Mouse (Mus musculus) CH12.LX (cell line): ENCODE measurements around the gene Syne3. TPM values are rescaled to one million over a fixed set of nuclear protein-coding genes. Genes with fewer than 3 reads are reported as not detected.

ENCODE experiments used
- DNase-seq: peaks from one replicate; pipeline ENCODE4 v3.0.0-alpha.2; 2013; ENCODE audit errors: extremely low read depth
- H3K27ac ChIP-seq: 2 replicates; pipeline ENCODE4 v1.5.1; 2012; ENCODE audit warnings: low read depth, mild to moderate bottlenecking, control low read depth, moderate library complexity; ENCODE audit not compliant: insufficient read depth
- H3K27me3 ChIP-seq: replicated peaks from 2 replicates; pipeline ENCODE3; 2012; ENCODE audit warnings: inconsistent platforms
- H3K36me3 ChIP-seq, 2 experiments: replicated peaks in 1 of 2; 2 replicates each; pipeline versions ENCODE3 to v1.6.1; 2012; ENCODE audit warnings: inconsistent platforms in 1 of 2, low read length in 1 of 2, mild to moderate bottlenecking in 1 of 2, mixed read lengths in 1 of 2, moderate library complexity in 1 of 2; ENCODE audit not compliant: control insufficient read depth in 1 of 2, insufficient read depth in 1 of 2
- H3K4me1 ChIP-seq, 2 experiments: 2 replicates each; pipeline ENCODE4 v1.6.1; 2012; ENCODE audit warnings: inconsistent platforms in 1 of 2, moderate library complexity in 1 of 2; ENCODE audit not compliant: insufficient read depth in 2 of 2, control insufficient read depth in 1 of 2
- H3K4me2 ChIP-seq: 2 replicates; pipeline ENCODE4 v1.6.1; 2012; ENCODE audit warnings: low read depth, mild to moderate bottlenecking, control low read depth; ENCODE audit not compliant: poor library complexity, insufficient read depth, severe bottlenecking
- H3K4me3 ChIP-seq, 3 experiments: fragments of 150-350 bp in 1 of 3; sonication (generic) in 1 of 3; replicated peaks in 1 of 3; 2 replicates each; pipeline versions ENCODE3 to v1.5.1; 2011 to 2012; ENCODE audit warnings: low read depth in 2 of 3, low read length in 2 of 3, mild to moderate bottlenecking in 2 of 3, moderate library complexity in 2 of 3, control low read depth in 1 of 3, improper control_type of control experiment in 1 of 3, inconsistent platforms in 1 of 3, mixed read lengths in 1 of 3; ENCODE audit not compliant: poor library complexity in 1 of 3
- H3K79me2 ChIP-seq: replicated peaks from 2 replicates; pipeline ENCODE4 v1.6.1; 2012; ENCODE audit warnings: mild to moderate bottlenecking, moderate library complexity; ENCODE audit not compliant: control insufficient read depth, poor library complexity, insufficient read depth, severe bottlenecking; ENCODE audit errors: extremely low read depth
- H3K9ac ChIP-seq: 2 replicates; pipeline ENCODE4 v1.6.1; 2012; ENCODE audit warnings: low read depth, mild to moderate bottlenecking, control low read depth, moderate library complexity; ENCODE audit not compliant: insufficient read depth
- H3K9me3 ChIP-seq: replicated peaks from 2 replicates; pipeline ENCODE3; 2012; ENCODE audit warnings: low read length, inconsistent platforms, mixed read lengths
- BHLHE40 ChIP-seq: IDR thresholded peaks from 2 replicates; pipeline ENCODE4 v1.6.1; 2011; ENCODE audit warnings: mild to moderate bottlenecking, low read depth, low read length, improper control_type of control experiment
- CHD1 ChIP-seq: IDR thresholded peaks from 2 replicates; pipeline ENCODE4 v1.6.1; 2012; ENCODE audit warnings: low read depth, low read length, improper control_type of control experiment, inconsistent platforms
- CHD2 ChIP-seq: IDR thresholded peaks from 2 replicates; pipeline ENCODE4 v1.6.1; 2011; ENCODE audit warnings: low read length, improper control_type of control experiment
- CTCF ChIP-seq, 2 experiments: IDR thresholded peaks in 1 of 2; conservative IDR thresholded peaks in 1 of 2; 2 replicates each; pipeline ENCODE4 v1.5.1; 2011 to 2012; ENCODE audit warnings: low read depth in 2 of 2, low read length in 2 of 2, improper control_type of control experiment in 1 of 2, inconsistent platforms in 1 of 2, mild to moderate bottlenecking in 1 of 2, moderate library complexity in 1 of 2
- E2F4 ChIP-seq: IDR thresholded peaks from 2 replicates; pipeline ENCODE4 v1.6.1; 2011; ENCODE audit warnings: low read depth, low read length, improper control_type of control experiment; ENCODE audit not compliant: insufficient replicate concordance
- ELF1 ChIP-seq: IDR thresholded peaks from 2 replicates; pipeline ENCODE4 v1.6.1; 2014; ENCODE audit warnings: low read depth, mild to moderate bottlenecking, inconsistent platforms, low read length, improper control_type of control experiment
- EP300 ChIP-seq: IDR thresholded peaks from 2 replicates; pipeline ENCODE4 v1.6.1; 2011; ENCODE audit warnings: low read length, improper control_type of control experiment
- ETS1 ChIP-seq: conservative IDR thresholded peaks from 2 replicates; pipeline ENCODE4 v1.6.1; 2012; ENCODE audit warnings: low read depth, mild to moderate bottlenecking, inconsistent platforms, low read length, improper control_type of control experiment, moderate library complexity
- GABPA ChIP-seq: IDR thresholded peaks from 2 replicates; pipeline ENCODE4 v1.6.1; 2012; ENCODE audit warnings: low read depth, low read length, improper control_type of control experiment, inconsistent platforms; ENCODE audit not compliant: insufficient replicate concordance
- HCFC1 ChIP-seq: IDR thresholded peaks from 2 replicates; pipeline ENCODE4 v1.6.1; 2012; ENCODE audit warnings: low read depth, mild to moderate bottlenecking, inconsistent platforms, low read length, improper control_type of control experiment
- IRF4 ChIP-seq: IDR thresholded peaks from 2 replicates; pipeline ENCODE4 v1.6.1; 2014; ENCODE audit warnings: low read depth, mild to moderate bottlenecking, inconsistent platforms, low read length, improper control_type of control experiment
- JUN ChIP-seq: IDR thresholded peaks from 2 replicates; pipeline ENCODE4 v1.6.1; 2011; ENCODE audit warnings: low read depth, mild to moderate bottlenecking, low read length, improper control_type of control experiment, moderate library complexity; ENCODE audit not compliant: insufficient read depth
- JUND ChIP-seq: conservative IDR thresholded peaks from 2 replicates; pipeline ENCODE4 v1.6.1; 2011; ENCODE audit warnings: low read depth, low read length, improper control_type of control experiment
- KAT2A ChIP-seq: IDR thresholded peaks from 2 replicates; pipeline ENCODE4 v1.6.1; 2012; ENCODE audit warnings: low read length, improper control_type of control experiment, inconsistent platforms; ENCODE audit not compliant: insufficient replicate concordance
- MAFK ChIP-seq: IDR thresholded peaks from 2 replicates; pipeline ENCODE4 v1.6.1; 2011; ENCODE audit warnings: low read length, improper control_type of control experiment; ENCODE audit not compliant: insufficient replicate concordance
- MAX ChIP-seq: IDR thresholded peaks from 2 replicates; pipeline ENCODE4 v1.6.1; 2011; ENCODE audit warnings: low read length, improper control_type of control experiment
- MAZ ChIP-seq: IDR thresholded peaks from 2 replicates; pipeline ENCODE4 v1.6.1; 2012; ENCODE audit warnings: low read depth, mild to moderate bottlenecking, inconsistent platforms, low read length, improper control_type of control experiment, moderate library complexity
- MEF2A ChIP-seq: IDR thresholded peaks from 2 replicates; pipeline ENCODE4 v1.6.1; 2014; ENCODE audit warnings: low read depth, mild to moderate bottlenecking, inconsistent platforms, low read length, improper control_type of control experiment, borderline replicate concordance
- MXI1 ChIP-seq: IDR thresholded peaks from 2 replicates; pipeline ENCODE4 v1.6.1; 2011; ENCODE audit warnings: mild to moderate bottlenecking, low read depth, low read length, improper control_type of control experiment
- MYC ChIP-seq: IDR thresholded peaks from 2 replicates; pipeline ENCODE4 v1.6.1; 2011; ENCODE audit warnings: low read depth, mild to moderate bottlenecking, improper control_type of control experiment, low read length
- NELFE ChIP-seq: IDR thresholded peaks from 2 replicates; pipeline ENCODE4 v1.6.1; 2011; ENCODE audit warnings: low read depth, low read length, improper control_type of control experiment
- NRF1 ChIP-seq: IDR thresholded peaks from 2 replicates; pipeline ENCODE4 v1.6.1; 2014; ENCODE audit warnings: low read depth, mild to moderate bottlenecking, inconsistent platforms, low read length, improper control_type of control experiment, moderate library complexity
- PAX5 ChIP-seq: IDR thresholded peaks from 2 replicates; pipeline ENCODE4 v1.6.1; 2012; ENCODE audit warnings: low read length, inconsistent platforms, mixed read lengths
- POLR2A ChIP-seq: IDR thresholded peaks from 2 replicates; pipeline ENCODE4 v1.6.1; 2011; ENCODE audit warnings: low read depth, mild to moderate bottlenecking, improper control_type of control experiment, low read length
- POLR2AphosphoS2 ChIP-seq: IDR thresholded peaks from 2 replicates; pipeline ENCODE4 v1.6.1; 2011; ENCODE audit warnings: low read depth, low read length, improper control_type of control experiment
- RAD21 ChIP-seq: IDR thresholded peaks from 2 replicates; pipeline ENCODE4 v1.6.1; 2011; ENCODE audit warnings: low read depth, mild to moderate bottlenecking, low read length, improper control_type of control experiment, moderate library complexity
- RCOR1 ChIP-seq: conservative IDR thresholded peaks from 2 replicates; pipeline ENCODE4 v1.6.1; 2012; ENCODE audit warnings: low read depth, mild to moderate bottlenecking, inconsistent platforms, low read length, improper control_type of control experiment
- SIN3A ChIP-seq: IDR thresholded peaks from 2 replicates; pipeline ENCODE4 v1.6.1; 2012; ENCODE audit warnings: low read length, improper control_type of control experiment, inconsistent platforms
- SMC3 ChIP-seq: IDR thresholded peaks from 2 replicates; pipeline ENCODE4 v1.6.1; 2011; ENCODE audit warnings: low read depth, low read length, improper control_type of control experiment
- TBP ChIP-seq: conservative IDR thresholded peaks from 2 replicates; pipeline ENCODE4 v1.6.1; 2011; ENCODE audit warnings: low read depth, low read length, improper control_type of control experiment
- TCF12 ChIP-seq: IDR thresholded peaks from 2 replicates; pipeline ENCODE4 v1.6.1; 2014; ENCODE audit warnings: low read depth, mild to moderate bottlenecking, inconsistent platforms, low read length, improper control_type of control experiment
- UBTF ChIP-seq: IDR thresholded peaks from 2 replicates; pipeline ENCODE4 v1.6.1; 2012; ENCODE audit warnings: low read depth, mild to moderate bottlenecking, inconsistent platforms, low read length, improper control_type of control experiment, moderate library complexity
- USF1 ChIP-seq: IDR thresholded peaks from 2 replicates; pipeline ENCODE4 v1.6.1; 2014; ENCODE audit warnings: low read depth, mild to moderate bottlenecking, inconsistent platforms, low read length, improper control_type of control experiment
- USF2 ChIP-seq: conservative IDR thresholded peaks from 2 replicates; pipeline ENCODE4 v1.6.1; 2011; ENCODE audit warnings: low read depth, low read length, improper control_type of control experiment
- ZC3H11A ChIP-seq: IDR thresholded peaks from 2 replicates; pipeline ENCODE4 v1.6.1; 2012; ENCODE audit warnings: low read depth, mild to moderate bottlenecking, inconsistent platforms, low read length, improper control_type of control experiment
- ZKSCAN1 ChIP-seq: IDR thresholded peaks from 2 replicates; pipeline ENCODE4 v1.6.1; 2012; ENCODE audit warnings: low read depth, inconsistent platforms, low read length, improper control_type of control experiment, borderline replicate concordance
- ZMIZ1 ChIP-seq: IDR thresholded peaks from 2 replicates; pipeline ENCODE4 v1.6.1; 2012; ENCODE audit warnings: low read depth, mild to moderate bottlenecking, inconsistent platforms, low read length, improper control_type of control experiment
- ZNF384 ChIP-seq: IDR thresholded peaks from 2 replicates; pipeline ENCODE4 v1.6.1; 2012; ENCODE audit warnings: low read depth, low read length, improper control_type of control experiment, inconsistent platforms
- dilution Hi-C: fragments of 300-500 bp; cut with MboI; formaldehyde crosslinking; loops from 2 replicates; pipeline ENCODE4 v1.14.3; 2020; ENCODE audit warnings: low sequenced_read_pairs; ENCODE audit not compliant: extremely low pct_unique_long_range_greater_than_20kb, extremely low pct_ligation_motif_present
- in situ Hi-C: fragments of 300-500 bp; cut with MboI; formaldehyde crosslinking; loops from 3 replicates; pipeline ENCODE4 v1.14.3; 2019; ENCODE audit warnings: low sequenced_read_pairs, low pct_ligation_motif_present, low pct_unique_long_range_greater_than_20kb, mixed read lengths
- polyA plus RNA-seq: library from polyadenylated mRNA; unstranded; fragments of >175 nt; gene quantifications from 2 replicates; pipeline ENCODE4 v1.2.1, GENCODE M21; 2012; ENCODE audit warnings: low read depth; ENCODE audit not compliant: insufficient read length
- total RNA-seq, 2 experiments: library from RNA; depleted of rRNA; stranded (reverse); fragments of 300-350 nt in 1 of 2; fragments of >200 nt in 1 of 2; gene quantifications; 2 replicates each; pipeline ENCODE4 v1.2.3; 2012 to 2014

Syne3 gene
- total and polyA plus RNA-seq, 3 experiments, result 5.3 to 18.7 (median 7.3) TPM

DNA sequence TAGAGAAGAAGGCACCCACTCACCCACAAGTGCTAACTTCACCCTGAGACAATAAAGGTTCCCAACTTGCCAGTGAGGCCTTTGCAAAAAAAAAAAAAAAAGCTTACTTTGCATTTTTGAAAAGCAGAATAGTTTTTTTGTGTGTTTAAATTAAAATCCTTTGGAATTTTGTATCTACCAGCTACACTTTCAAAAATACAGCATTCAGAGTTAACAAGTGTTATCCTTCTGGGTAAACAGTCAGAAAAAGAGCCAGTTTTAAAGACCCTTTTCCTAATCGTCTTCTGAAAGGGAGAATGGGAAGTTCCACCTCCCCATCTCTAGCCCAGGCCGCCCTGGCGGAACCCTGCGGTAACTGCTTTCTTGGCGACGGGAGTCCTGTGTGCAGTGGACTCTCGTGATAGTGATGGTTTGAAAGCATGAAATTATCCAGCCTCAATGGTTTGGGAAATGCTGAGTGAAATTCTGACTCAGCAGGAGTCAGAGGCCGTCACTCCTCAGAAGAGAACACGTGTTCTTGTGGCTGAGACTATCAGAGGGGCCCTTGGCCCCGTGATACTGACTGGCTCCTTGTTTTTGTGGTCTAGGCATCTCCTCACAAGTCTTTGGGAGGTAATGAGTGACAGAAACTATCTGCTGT lies 16.5 kb upstream of the Syne3 start:
- peaks cover 11 to 25% of the 10 kb centered on the region in 2 experiments for H3K36me3 ChIP-seq
- TF ChIP-seq MAX (peak; percentile 93), POLR2AphosphoS2 (no peak), ELF1 (no peak), TCF12 (no peak), BHLHE40 (peak; percentile 90), CHD2 (no peak), PAX5 (no peak), MEF2A (no peak), CHD1 (no peak), MAZ (no peak), KAT2A (no peak), RCOR1 (no peak), E2F4 (no peak), NRF1 (no peak), JUND (no peak), NELFE (no peak), POLR2A (no peak), CTCF (conservative IDR thresholded peaks at IDR 0.05 in 1 of 2, IDR thresholded peaks at IDR 0.05 in 1 of 2; ENCODE audit: low read depth in 2 of 2, low read length in 2 of 2) (peak; percentile 18 to 48; a peak in 2 of 4 replicates), USF1 (peak; percentile 40), ZC3H11A (no peak), TBP (no peak), ZMIZ1 (no peak), RAD21 (no peak; the same call in 1 of the 2 replicates), SMC3 (no peak), ZKSCAN1 (no peak), HCFC1 (no peak; the same call in 1 of the 2 replicates), MXI1 (peak; percentile 66; the same call in 1 of the 2 replicates), SIN3A (peak; percentile 17), MYC (peak; percentile 71; the same call in 1 of the 2 replicates), JUN (no peak), MAFK (peak; percentile 95), UBTF (no peak), USF2 (0 out of 2 replicates have a peak, but pooled peaks have one; percentile 9), EP300 (no peak), ZNF384 (peak; percentile 67), GABPA (no peak), ETS1 (peak; percentile 57), IRF4 (peak; percentile 40; the same call in 1 of the 2 replicates)
- peak; percentile 56 for DNase-seq
- peaks cover 21 to 64% of the 10 kb centered on the region in 2 experiments for H3K4me1 ChIP-seq
- no peak overlapping the region for H3K4me3 ChIP-seq
- H3K79me2 ChIP-seq, result peaks cover 12% of the 10 kb centered on the region
- peak overlapping the region; percentile 24; the same call in 1 of the 2 replicates for H3K4me2 ChIP-seq
- H3K27me3 ChIP-seq, result no peaks in the 10 kb centered on the region
- H3K9me3 ChIP-seq, result peaks cover 6% of the 10 kb centered on the region
- dilution Hi-C loops (no loop called here), in situ Hi-C loops (no loop called here)
- no peak overlapping the region for H3K9ac ChIP-seq
- peak overlapping the region; percentile 25 for H3K27ac ChIP-seq
